Mouse (Mus musculus) kidney, adult 2 months (tissue): ENCODE data around the gene Apold1. TPM values are rescaled to one million over a fixed set of nuclear protein-coding genes. Genes with fewer than 3 reads are reported as not detected.

Source experiments
- DNase-seq: peaks from one replicate; pipeline ENCODE4 v3.0.0; 2021
- H3K27ac ChIP-seq: fragments of 200-500 bp; 2 replicates; pipeline ENCODE4 v1.5.1; 2012; ENCODE audit warnings: low read depth, low read length, control low read depth, inconsistent platforms; ENCODE audit not compliant: insufficient read depth
- H3K27me3 ChIP-seq: fragments of 200-500 bp; replicated peaks from 2 replicates; pipeline ENCODE4 v1.6.1; 2012; ENCODE audit warnings: mild to moderate bottlenecking, moderate library complexity, low read length, inconsistent platforms; ENCODE audit not compliant: control insufficient read depth, insufficient read depth
- H3K36me3 ChIP-seq: fragments of 200-500 bp; 2 replicates; pipeline ENCODE4 v1.6.1; 2012; ENCODE audit warnings: mild to moderate bottlenecking, moderate library complexity, low read length, inconsistent platforms; ENCODE audit not compliant: control insufficient read depth, insufficient read depth
- H3K4me1 ChIP-seq: fragments of 200-500 bp; 2 replicates; pipeline ENCODE4 v1.6.1; 2011; ENCODE audit warnings: low read length; ENCODE audit not compliant: control insufficient read depth, insufficient read depth
- H3K4me3 ChIP-seq: fragments of 200-500 bp; 2 replicates; pipeline ENCODE4 v1.5.1; 2011; ENCODE audit warnings: mild to moderate bottlenecking, low read depth, low read length, control low read depth; ENCODE audit not compliant: insufficient read depth
- CTCF ChIP-seq: fragments of 200-500 bp; conservative IDR thresholded peaks from 2 replicates; pipeline ENCODE4 v1.5.1; 2011; ENCODE audit warnings: low read depth, mild to moderate bottlenecking, control low read depth, low read length, moderate library complexity, mixed read lengths; ENCODE audit not compliant: insufficient read depth, insufficient read length
- POLR2A ChIP-seq: fragments of 200-500 bp; IDR thresholded peaks from one replicate; pipeline ENCODE4 v1.6.1; 2011; ENCODE audit warnings: low read depth, low read length, control low read depth
- WGBS: fragments of 180-500 bp; shearing (Covaris S2); methylation state at CpG from one replicate; pipeline ENCODE4 v1.1.7; 2018; 5-methylcytosine and 5-hydroxymethylcytosine counted together
- polyA plus RNA-seq: library from polyadenylated mRNA; depleted of rRNA; stranded (reverse); fragments of >200 nt; gene quantifications from 2 replicates; pipeline ENCODE4 v1.2.3, GENCODE M21; 2012; rRNA removed

Gene Apold1
- 0.72 and 0.79 TPM in 2 replicates for polyA plus RNA-seq

GRCm38 (mm10) chr6:134981231-134982062 is at the start of gene Apold1:
Gene Apold1 (plus strand): TSS chr6:134981718.
- Histone ChIP-seq H3K36me3 (no peaks in the 10 kb centered on the region), H3K4me1 (no peaks in the 10 kb centered on the region), H3K27ac (peak within 1 kb of the TSS; percentile 75), H3K27me3 (no peaks in the 10 kb centered on the region), H3K4me3 (peak within 1 kb of the TSS; percentile 36; the same call in 1 of the 2 replicates)
- WGBS = 46% methylated on average over 22 of the region's 22 CpGs
- peak; percentile 81 for DNase-seq
- TF ChIP-seq CTCF (no peak), POLR2A (no peak)

GRCm38 (mm10) chr6:134932486-134933206 is 48.9 kb upstream of the Apold1 start:
- Histone ChIP-seq H3K27ac (peak overlapping the region; percentile 69; the same call in 1 of the 2 replicates), H3K4me3 (no peak overlapping the region), H3K27me3 (no peaks in the 10 kb centered on the region), H3K36me3 (no peaks in the 10 kb centered on the region), H3K4me1 (peaks cover 6% of the 10 kb centered on the region; the same call in 1 of the 2 replicates)
- WGBS = 18% methylated on average over 12 of the region's 12 CpGs
- no peak for TF ChIP-seq POLR2A
- TF ChIP-seq CTCF = no peak
- peak; percentile 31 for DNase-seq

DNA sequence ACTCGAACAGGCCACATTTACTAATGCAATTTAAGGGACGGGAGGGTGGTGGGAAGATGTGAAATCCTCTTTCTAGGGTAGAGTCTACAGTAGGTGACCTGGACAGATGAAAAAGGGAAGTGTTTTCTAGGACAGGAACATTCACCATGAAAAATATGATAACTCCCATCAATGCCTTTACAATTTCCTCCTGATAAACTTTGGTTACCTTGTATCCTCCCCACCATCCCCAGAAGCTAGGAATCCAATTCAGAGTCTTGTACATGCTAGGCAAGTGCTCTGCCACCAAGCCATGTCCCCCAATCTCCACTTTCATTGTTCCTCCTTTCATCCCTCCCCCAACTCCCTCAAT is 48.3 kb upstream of the Apold1 start:
- H3K36me3 ChIP-seq = no peaks in the 10 kb centered on the region
- TF ChIP-seq POLR2A = no peak
- no peak for TF ChIP-seq CTCF
- H3K27ac ChIP-seq = no peak overlapping the region
- DNase-seq = no peak
- no peak overlapping the region for H3K4me3 ChIP-seq
- H3K27me3 ChIP-seq = no peaks in the 10 kb centered on the region
- H3K4me1 ChIP-seq = peaks cover 6% of the 10 kb centered on the region; the same call in 1 of the 2 replicates
- 23% methylated on average over 2 of the region's 2 CpGs for WGBS

DNA sequence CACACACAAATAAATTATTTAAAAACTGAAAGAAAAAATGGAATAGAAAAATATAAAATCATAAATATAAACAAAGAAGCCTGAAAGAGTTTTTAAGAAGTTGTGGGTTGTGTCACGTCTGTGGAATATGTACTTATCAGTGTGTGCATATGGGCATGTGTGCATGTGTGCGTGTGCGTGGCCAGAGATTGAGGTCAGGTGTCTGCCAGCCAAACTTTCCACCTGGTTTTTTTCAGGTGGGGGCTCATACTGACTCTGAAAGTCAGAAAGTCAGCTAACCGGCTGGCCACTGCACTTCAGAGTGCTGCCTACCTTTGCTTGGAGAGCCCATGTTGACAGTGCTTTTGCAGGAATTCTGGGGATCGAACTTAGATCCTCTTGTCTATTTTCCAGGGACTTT is 47.2 kb upstream of the Apold1 start:
- H3K4me3 ChIP-seq = no peak overlapping the region
- DNase-seq = no peak
- WGBS = 96% methylated on average over 5 of the region's 5 CpGs
- TF ChIP-seq POLR2A (no peak), CTCF (no peak)
- no peaks in the 10 kb centered on the region for H3K27me3 ChIP-seq
- H3K27ac ChIP-seq = no peak overlapping the region
- H3K36me3 ChIP-seq = no peaks in the 10 kb centered on the region
- peaks cover 6% of the 10 kb centered on the region; the same call in 1 of the 2 replicates for H3K4me1 ChIP-seq

GRCm38 (mm10) chr6:134939781-134940180 is 41.7 kb upstream of the Apold1 start:
- 81% methylated on average over 4 of the region's 4 CpGs for WGBS
- no peaks in the 10 kb centered on the region for H3K36me3 ChIP-seq
- TF ChIP-seq POLR2A (no peak), CTCF (no peak)
- no peak overlapping the region for H3K4me3 ChIP-seq
- no peaks in the 10 kb centered on the region for H3K27me3 ChIP-seq
- DNase-seq = no peak
- H3K27ac ChIP-seq = no peak overlapping the region
- no peaks in the 10 kb centered on the region; the same call in 1 of the 2 replicates for H3K4me1 ChIP-seq

GRCm38 (mm10) chr6:134943759-134944407 is 37.6 kb upstream of the Apold1 start:
- H3K36me3 ChIP-seq = no peaks in the 10 kb centered on the region
- H3K27me3 ChIP-seq = no peaks in the 10 kb centered on the region
- peak overlapping the region; percentile 62; the same call in 1 of the 2 replicates for H3K27ac ChIP-seq
- WGBS = 48% methylated on average over 13 of the region's 13 CpGs
- DNase-seq = peak; percentile 69
- H3K4me1 ChIP-seq = no peaks in the 10 kb centered on the region; the same call in 1 of the 2 replicates
- TF ChIP-seq CTCF (no peak), POLR2A (no peak)
- H3K4me3 ChIP-seq = no peak overlapping the region

- 56% methylated on average over 6 of the region's 6 CpGs for WGBS
- Histone ChIP-seq H3K27me3 (no peaks in the 10 kb centered on the region), H3K27ac (no peak overlapping the region), H3K36me3 (no peaks in the 10 kb centered on the region), H3K4me1 (no peaks in the 10 kb centered on the region; the same call in 1 of the 2 replicates), H3K4me3 (no peak overlapping the region)
- no peak for DNase-seq
- TF ChIP-seq CTCF = no peak
Measured at GRCm38 (mm10) chr6:134946054-134946453, 35.5 kb upstream of the Apold1 start.
